Mouse (Mus musculus) heart, embryonic 12.5 days (tissue): Measurements from ENCODE around the gene Chpt1. TPM values are rescaled to one million over a fixed set of nuclear protein-coding genes. Genes with fewer than 3 reads are reported as not detected.
"Not testable (repeated sequence)": the region's sequence is repeated elsewhere in the genome, so short reads cannot be mapped to it uniquely, and the experiment has no call there.

Source experiments
- ATAC-seq: fragments of 200-750 bp; cut with Nextera tagmentation; 2 replicates; pipeline ENCODE4 v1.8.0; 2017; ENCODE audit warnings: moderate TSS enrichment, moderate library complexity; ENCODE audit not compliant: insufficient number of reproducible peaks, low FRiP score
- H3K27ac ChIP-seq: fragments of 300-500 bp; sonication (generic); 2 replicates; pipeline ENCODE4 v1.5.1; 2016; ENCODE audit warnings: mild to moderate bottlenecking, moderate library complexity; ENCODE audit not compliant: poor library complexity, severe bottlenecking
- H3K27me3 ChIP-seq: fragments of 300-500 bp; sonication (generic); replicated peaks from 2 replicates; pipeline ENCODE4 v1.6.1; 2016; ENCODE audit warnings: mild to moderate bottlenecking, moderate library complexity
- H3K36me3 ChIP-seq: fragments of 300-500 bp; sonication (generic); 2 replicates; pipeline ENCODE4 v1.6.1; 2016; ENCODE audit warnings: mild to moderate bottlenecking, moderate library complexity
- H3K4me1 ChIP-seq: fragments of 300-500 bp; sonication (generic); replicated peaks from 2 replicates; pipeline ENCODE4 v1.6.1; 2016; ENCODE audit warnings: mild to moderate bottlenecking
- H3K4me2 ChIP-seq: fragments of 300-500 bp; sonication (generic); 2 replicates; pipeline ENCODE4 v1.6.1; 2016; ENCODE audit warnings: mild to moderate bottlenecking, moderate library complexity
- H3K4me3 ChIP-seq: fragments of 300-500 bp; sonication (generic); 2 replicates; pipeline ENCODE4 v1.5.1; 2016; ENCODE audit warnings: mild to moderate bottlenecking
- H3K9ac ChIP-seq: fragments of 300-500 bp; sonication (generic); 2 replicates; pipeline ENCODE4 v1.6.1; 2016; ENCODE audit warnings: mild to moderate bottlenecking, moderate library complexity
- H3K9me3 ChIP-seq: fragments of 300-500 bp; sonication (generic); replicated peaks from 2 replicates; pipeline ENCODE4 v1.6.1; 2016; ENCODE audit warnings: mild to moderate bottlenecking, moderate library complexity
- WGBS: fragments of 180-500 bp; shearing (Covaris S2); methylation state at CpG from one replicate; pipeline ENCODE4 v1.1.7; 2016; 5-methylcytosine and 5-hydroxymethylcytosine counted together
- polyA plus RNA-seq: library from polyadenylated mRNA; unstranded; fragments of >200 nt; fragmentation: Nextera tagmentation; extraction: Ambion mirVana; gene quantifications from 2 replicates; pipeline ENCODE4 v1.2.1, GENCODE M21; 2016

The Chpt1 gene
- 38.3 and 38.5 TPM in 2 replicates for polyA plus RNA-seq

DNA sequence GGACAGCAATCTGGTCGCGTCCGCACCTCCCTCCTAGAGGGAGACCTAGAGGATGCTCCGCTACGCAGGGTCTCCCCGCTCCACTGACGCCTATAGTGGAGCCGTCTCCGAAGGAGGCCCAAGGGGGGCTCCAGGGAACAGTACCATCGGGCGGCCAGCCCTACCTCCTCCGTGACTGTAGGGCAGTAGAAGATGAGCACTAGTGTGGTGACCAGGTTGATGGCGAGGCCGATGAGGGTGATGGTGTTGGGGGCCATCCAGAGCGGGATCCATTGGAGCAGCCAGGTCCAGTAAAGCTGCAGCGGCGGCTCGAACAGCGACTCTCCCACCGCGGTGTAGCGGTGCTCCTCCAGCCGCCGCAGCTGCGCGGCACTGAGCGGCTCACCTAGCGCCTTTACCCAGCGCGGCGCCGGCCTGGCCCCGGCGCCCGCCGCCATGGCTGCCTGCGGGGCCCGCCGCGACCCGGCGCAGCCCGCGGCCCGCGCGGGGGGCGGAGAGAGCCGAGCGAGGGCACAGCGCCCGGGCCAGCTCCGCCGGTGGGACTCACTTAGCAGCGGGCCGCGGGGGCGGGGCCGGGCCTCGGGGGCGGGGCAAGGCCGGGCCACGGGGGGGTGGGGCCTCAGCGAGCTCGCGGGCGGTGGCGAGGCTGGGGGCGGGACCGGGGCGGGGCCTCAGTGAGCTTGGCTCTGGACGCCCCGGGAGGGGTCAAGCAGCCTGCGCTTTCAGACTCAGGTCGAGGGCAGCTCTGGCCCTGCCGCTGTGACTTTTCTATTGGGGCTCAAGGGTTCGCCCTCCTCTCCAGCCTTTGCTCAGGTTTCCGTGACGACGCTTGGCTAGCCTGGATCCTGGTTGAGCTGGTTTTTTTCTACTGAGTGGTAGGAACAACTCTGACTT is at the start of gene Chpt1:
Gene Chpt1 (minus strand): TSS at position 653 of the 894 bp plus-strand sequence.
- H3K27ac ChIP-seq = peak within 1 kb of the TSS; percentile 71
- H3K27me3 ChIP-seq = no peaks in the 10 kb centered on the region
- H3K36me3 ChIP-seq = no peaks in the 10 kb centered on the region
- H3K4me3 ChIP-seq = peak within 1 kb of the TSS; percentile 82
- WGBS = 1% methylated on average over 74 of the region's 80 CpGs
- peak within 1 kb of the TSS; percentile 86 for H3K9ac ChIP-seq
- H3K9me3 ChIP-seq = no peaks in the 10 kb centered on the region; the same call in 1 of the 2 replicates
- peak within 1 kb of the TSS; percentile 74 for H3K4me2 ChIP-seq
- ATAC-seq = peak; percentile 99
- peaks cover 25% of the 10 kb centered on the region for H3K4me1 ChIP-seq

DNA sequence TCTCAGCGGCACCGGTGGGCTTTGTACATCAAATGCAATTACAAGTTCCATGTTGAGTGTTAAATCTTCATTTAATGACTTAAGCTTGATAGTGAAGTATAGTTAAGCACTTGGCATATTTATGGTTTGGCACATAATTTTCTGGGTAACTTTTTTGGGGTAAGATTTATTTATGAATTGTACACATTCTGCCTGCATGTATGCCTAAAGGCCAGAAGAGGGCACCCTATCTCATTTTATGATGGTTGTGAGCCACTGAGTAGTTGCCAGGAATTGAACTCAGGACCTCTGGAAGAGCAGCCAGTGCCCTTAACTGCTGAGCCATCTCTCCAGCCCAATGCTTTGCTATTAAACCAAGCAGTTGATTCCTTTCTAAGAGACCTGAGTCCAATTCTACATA is 48.9 kb upstream of the Chpt1 start:
- Histone ChIP-seq H3K9ac (no peak overlapping the region), H3K9me3 (peaks cover 4% of the 10 kb centered on the region; the same call in 1 of the 2 replicates)
- no peak for ATAC-seq

DNA sequence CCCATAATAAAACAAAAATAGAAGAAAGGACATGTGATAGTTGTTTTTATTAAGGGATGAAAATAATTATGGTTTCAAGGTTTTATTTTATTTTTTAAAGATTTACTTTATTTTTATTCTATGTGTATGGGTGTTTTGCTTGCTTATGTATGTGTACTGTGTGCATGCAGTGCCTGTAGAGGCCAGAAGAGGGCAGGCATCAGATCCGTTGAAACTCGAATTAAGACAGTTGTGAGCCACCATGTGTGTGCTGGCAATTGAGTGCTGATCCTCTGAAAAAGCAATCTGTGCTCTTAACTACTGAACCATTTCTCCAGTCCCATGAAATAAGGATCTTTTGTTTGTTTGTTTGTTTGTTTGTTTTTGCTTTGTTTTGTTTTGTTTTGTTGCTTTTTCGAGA is 46.4 kb upstream of the Chpt1 start:
- WGBS = 77% methylated on average over 3 of the region's 3 CpGs
- H3K4me3 ChIP-seq = no peak overlapping the region
- H3K36me3 ChIP-seq = no peaks in the 10 kb centered on the region

More for the DNA sequence above, 48.9 kb upstream of the Chpt1 start:
- Histone ChIP-seq H3K4me1 (0 out of 2 replicates have a peak, but pooled peaks cover under 1% of the 10 kb centered on the region), H3K36me3 (no peaks in the 10 kb centered on the region), H3K27ac (no peak overlapping the region), H3K27me3 (no peaks in the 10 kb centered on the region), H3K4me3 (no peak overlapping the region), H3K4me2 (no peak overlapping the region)
- 90% methylated on average over 2 of the region's 2 CpGs for WGBS

DNA sequence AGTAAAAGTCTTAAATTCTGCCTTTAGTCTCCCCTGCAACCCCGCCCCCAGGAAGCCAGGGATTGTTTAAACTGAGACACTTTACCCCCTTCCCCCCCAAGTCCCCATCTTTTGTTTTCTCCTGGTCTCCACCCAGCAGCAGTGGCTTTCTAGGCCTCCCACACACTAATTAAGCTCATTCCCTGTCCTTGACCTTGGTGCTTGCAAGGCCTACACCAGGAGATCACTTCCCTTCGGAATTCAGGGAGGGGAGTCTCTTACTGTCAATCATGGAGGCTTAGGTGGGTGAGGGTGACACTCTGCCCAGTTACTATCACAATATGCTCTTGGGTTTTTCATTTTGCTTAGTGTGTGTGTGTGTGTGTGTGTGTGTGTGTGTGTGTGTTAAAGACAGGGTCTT is 43.8 kb upstream of the Chpt1 start:
- ATAC-seq = no peak
- H3K4me2 ChIP-seq = no peak overlapping the region
- H3K4me3 ChIP-seq = no peak overlapping the region
- H3K27ac ChIP-seq = no peak overlapping the region
- H3K27me3 ChIP-seq = no peaks in the 10 kb centered on the region
- 0 out of 2 replicates have a peak, but pooled peaks cover 3% of the 10 kb centered on the region for H3K4me1 ChIP-seq
- H3K9me3 ChIP-seq = peaks cover 11% of the 10 kb centered on the region
- no peak overlapping the region for H3K9ac ChIP-seq
- H3K36me3 ChIP-seq = no peaks in the 10 kb centered on the region
- WGBS = 59% methylated on average over 2 of the region's 2 CpGs

More for the DNA sequence above, 46.4 kb upstream of the Chpt1 start:
- Histone ChIP-seq H3K27me3 (no peaks in the 10 kb centered on the region), H3K4me1 (0 out of 2 replicates have a peak, but pooled peaks cover 3% of the 10 kb centered on the region), H3K9me3 (peaks cover 4% of the 10 kb centered on the region; the same call in 1 of the 2 replicates), H3K9ac (no peak overlapping the region), H3K27ac (no peak overlapping the region), H3K4me2 (no peak overlapping the region)
- no peak for ATAC-seq

- Histone ChIP-seq H3K4me3 (no peak overlapping the region), H3K4me1 (no peaks in the 10 kb centered on the region), H3K36me3 (no peaks in the 10 kb centered on the region), H3K27me3 (no peaks in the 10 kb centered on the region), H3K9ac (no peak overlapping the region), H3K9me3 (no peaks in the 10 kb centered on the region), H3K4me2 (no peak overlapping the region), H3K27ac (no peak overlapping the region)
- no peak for ATAC-seq
- WGBS = 62% methylated on average over 5 of the region's 5 CpGs
Measured at GRCm38 (mm10) chr10:88530631-88531030, 26.8 kb upstream of the Chpt1 start.

DNA sequence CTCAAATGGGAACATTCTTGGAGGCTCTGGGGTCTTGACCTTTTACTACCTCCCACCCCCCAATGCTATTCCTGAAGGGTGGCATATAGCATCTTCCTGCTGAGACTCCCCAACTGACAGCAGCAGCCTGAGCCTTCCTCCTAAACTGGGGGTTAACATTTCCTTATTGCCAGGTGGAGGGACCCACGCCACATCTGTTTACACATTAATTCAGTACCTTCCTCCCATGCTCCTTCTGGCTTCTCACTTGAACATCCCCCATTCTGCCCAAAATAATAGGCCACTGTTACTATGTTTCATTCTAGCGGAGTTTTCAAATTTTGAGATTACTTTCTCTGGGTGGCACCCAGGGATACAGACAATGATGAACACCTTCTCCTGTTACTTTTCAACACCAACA is 20.1 kb upstream of the Chpt1 start:
- no peak overlapping the region for H3K27ac ChIP-seq
- no peak overlapping the region for H3K9ac ChIP-seq
- no peak overlapping the region for H3K4me3 ChIP-seq
- no peaks in the 10 kb centered on the region for H3K36me3 ChIP-seq
- no peaks in the 10 kb centered on the region for H3K27me3 ChIP-seq
- no peaks in the 10 kb centered on the region for H3K9me3 ChIP-seq
- WGBS = 83% methylated on average over 2 of the region's 2 CpGs
- no peaks in the 10 kb centered on the region for H3K4me1 ChIP-seq
- ATAC-seq = no peak
- no peak overlapping the region for H3K4me2 ChIP-seq

DNA sequence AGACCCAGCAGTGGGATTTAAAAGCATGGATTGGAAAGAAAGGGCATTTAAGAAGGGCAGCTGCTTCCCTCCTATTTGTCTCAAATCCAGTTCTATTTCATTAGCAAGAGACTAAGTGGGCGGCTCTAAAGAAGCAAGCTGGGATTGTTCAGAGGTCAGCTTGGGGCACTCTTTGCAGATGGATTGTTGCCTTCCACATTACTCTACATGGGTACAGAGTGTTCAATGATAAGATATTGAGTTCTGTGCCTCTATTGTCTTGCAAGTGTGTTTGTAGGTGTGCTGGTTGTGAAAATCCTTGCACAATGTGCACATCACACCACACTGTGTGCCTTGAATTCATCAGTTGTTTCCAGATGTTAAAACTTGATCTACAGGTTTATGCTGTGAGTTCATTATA is 19.3 kb upstream of the Chpt1 start:
- no peak overlapping the region for H3K4me3 ChIP-seq
- H3K4me1 ChIP-seq = no peaks in the 10 kb centered on the region
- no peak for ATAC-seq
- H3K36me3 ChIP-seq = no peaks in the 10 kb centered on the region
- WGBS = 66% methylated on average over 1 of the region's 1 CpGs
- H3K27ac ChIP-seq = no peak overlapping the region
- H3K4me2 ChIP-seq = no peak overlapping the region
- no peaks in the 10 kb centered on the region for H3K9me3 ChIP-seq
- H3K27me3 ChIP-seq = no peaks in the 10 kb centered on the region
- H3K9ac ChIP-seq = no peak overlapping the region

DNA sequence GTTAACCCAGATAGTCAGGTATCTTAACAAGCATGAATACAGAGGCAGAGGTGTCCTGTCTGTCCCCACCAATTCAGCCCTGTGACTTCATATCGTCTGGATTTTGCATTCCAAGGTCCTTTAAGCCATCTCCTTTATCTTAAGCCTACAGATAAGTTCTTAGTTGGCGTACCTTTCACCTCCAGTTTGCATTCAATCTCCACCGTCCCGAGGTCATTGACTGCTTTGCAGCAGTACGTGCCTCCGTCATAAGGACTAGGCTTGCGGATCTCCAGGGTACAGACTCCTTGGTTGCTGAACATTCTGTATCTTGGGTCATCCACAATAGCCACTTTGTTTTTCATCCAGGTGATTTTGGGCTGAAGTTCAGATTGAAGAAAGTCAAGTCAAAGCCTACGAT is 18.9 kb upstream of the Chpt1 start:
- Histone ChIP-seq H3K9ac (no peak overlapping the region), H3K27me3 (no peaks in the 10 kb centered on the region), H3K27ac (no peak overlapping the region), H3K4me3 (no peak overlapping the region), H3K4me2 (no peak overlapping the region), H3K4me1 (no peaks in the 10 kb centered on the region), H3K36me3 (no peaks in the 10 kb centered on the region), H3K9me3 (no peaks in the 10 kb centered on the region)
- WGBS = 70% methylated on average over 8 of the region's 8 CpGs
- ATAC-seq = no peak

DNA sequence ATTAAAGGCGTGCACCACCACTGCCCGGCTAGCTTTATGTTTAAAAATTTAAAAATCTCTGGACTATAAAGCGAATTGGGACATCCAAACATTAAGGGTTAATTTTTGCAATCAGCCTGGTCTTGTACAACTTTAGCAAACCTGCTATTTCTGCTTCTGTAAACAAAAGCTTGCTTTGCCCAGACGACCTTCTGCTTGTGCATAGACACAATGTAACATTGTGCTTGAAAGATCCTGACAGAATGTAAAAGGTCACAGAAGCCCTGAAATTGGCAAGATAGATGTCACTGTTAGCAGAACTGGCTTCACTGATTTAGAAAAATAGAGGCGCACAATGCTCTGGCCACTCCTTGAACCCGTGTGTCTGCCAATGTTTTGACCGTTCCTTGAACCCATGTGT is 11.2 kb upstream of the Chpt1 start:
- not testable (repeated sequence) for ATAC-seq

GRCm38 (mm10) chr10:88514495-88514894 is 10.6 kb upstream of the Chpt1 start:
- no peak for ATAC-seq
- Histone ChIP-seq H3K9ac (no peak overlapping the region), H3K4me3 (no peak overlapping the region), H3K27me3 (no peaks in the 10 kb centered on the region), H3K36me3 (no peaks in the 10 kb centered on the region), H3K4me1 (peaks cover 15% of the 10 kb centered on the region), H3K4me2 (no peak overlapping the region), H3K27ac (no peak overlapping the region), H3K9me3 (no peaks in the 10 kb centered on the region)
- WGBS = 65% methylated on average over 2 of the region's 2 CpGs

More for the DNA sequence above, 11.2 kb upstream of the Chpt1 start:
- 86% methylated on average over 7 of the region's 7 CpGs for WGBS
- peaks cover 12% of the 10 kb centered on the region for H3K4me1 ChIP-seq
- not testable (repeated sequence) for H3K4me3 ChIP-seq, H3K9ac ChIP-seq, H3K27me3 ChIP-seq, H3K36me3 ChIP-seq, H3K27ac ChIP-seq, H3K4me2 ChIP-seq, H3K9me3 ChIP-seq

- Histone ChIP-seq H3K27me3 (no peaks in the 10 kb centered on the region), H3K4me2 (no peak overlapping the region), H3K4me1 (peaks cover 15% of the 10 kb centered on the region), H3K27ac (no peak overlapping the region), H3K36me3 (no peaks in the 10 kb centered on the region), H3K9ac (no peak overlapping the region), H3K4me3 (no peak overlapping the region), H3K9me3 (no peaks in the 10 kb centered on the region)
- no peak for ATAC-seq
- 68% methylated on average over 8 of the region's 8 CpGs for WGBS
Measured at GRCm38 (mm10) chr10:88513574-88514135, 9.8 kb upstream of the Chpt1 start.
